Mouse (Mus musculus): ENCODE data around the gene Fastk.
"Not testable (repeated sequence)": the region's sequence is repeated elsewhere in the genome, so short reads cannot be mapped to it uniquely, and the experiment has no call there.

The Fastk gene

DNA sequence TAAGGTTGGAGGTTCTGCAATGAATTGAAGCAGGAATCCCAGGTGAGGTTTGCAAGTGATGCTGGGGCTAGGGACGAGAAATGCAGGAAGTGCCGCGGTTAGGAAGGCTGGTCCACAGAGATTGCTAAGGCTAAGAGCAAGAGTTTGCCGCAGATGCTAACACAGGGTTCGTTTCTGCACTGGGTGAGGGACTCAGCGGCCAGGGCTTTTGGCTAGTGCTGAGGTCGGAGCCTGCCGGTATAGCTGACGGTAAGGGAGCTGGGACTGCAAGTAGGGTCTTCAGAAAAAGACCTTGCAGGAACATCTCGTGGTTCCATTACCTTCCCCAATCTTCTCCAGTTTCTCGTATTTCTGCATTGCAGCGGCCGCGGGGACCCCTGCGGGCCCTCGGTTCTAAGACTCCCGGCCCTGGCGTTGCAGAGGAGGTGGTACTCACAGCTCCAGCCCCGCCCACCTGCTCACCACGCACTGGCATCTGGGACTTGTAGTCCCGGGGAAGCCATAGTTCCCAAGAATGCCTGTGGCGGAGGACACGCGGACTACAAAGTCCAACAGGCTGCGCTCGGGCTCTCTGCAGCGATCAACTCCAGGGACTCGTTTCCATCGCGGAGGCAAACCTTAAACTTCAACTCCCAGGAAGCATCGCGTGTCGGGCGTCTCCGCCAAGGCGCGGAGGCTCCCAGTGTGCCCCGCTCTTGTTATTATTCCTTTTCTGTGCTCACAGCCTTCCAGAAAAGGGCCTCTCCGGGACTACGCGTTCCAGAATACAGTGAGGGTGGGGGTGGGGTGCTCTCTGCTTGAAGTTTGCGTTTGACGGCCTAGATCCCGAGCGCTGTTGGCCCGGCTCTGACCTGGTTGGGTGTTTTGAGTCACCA, 21.7 kb downstream of the Fastk start, which contains the start of the genes Cdk5 and Slc4a2:
Cdk5 (minus strand) TSS at position 402 of the 875 bp plus-strand sequence.
Slc4a2 (plus strand) TSS at position 709 of the 875 bp plus-strand sequence.
- peak; percentile 100 for DNase-seq

DNA sequence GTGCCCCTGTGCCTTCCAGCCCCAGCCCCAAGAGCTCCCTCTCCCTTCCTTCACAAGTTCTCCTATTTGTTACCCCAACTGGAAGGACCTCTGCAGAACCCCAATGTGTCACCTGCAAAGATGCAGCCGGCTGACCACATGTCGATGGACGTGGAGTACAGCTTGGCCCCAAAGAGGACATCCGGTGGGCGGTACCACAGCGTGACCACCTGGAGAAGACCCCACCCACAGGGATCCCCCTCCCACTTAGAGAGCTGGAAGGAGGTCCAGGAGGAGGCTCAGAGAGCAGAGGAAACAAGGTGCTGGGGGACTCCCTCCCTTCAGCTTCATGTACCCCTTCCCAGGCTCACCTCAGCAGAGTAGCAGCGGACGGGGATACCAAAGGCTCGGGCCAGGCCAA, 24.7 kb downstream of the Fastk start:
- no peak for DNase-seq

- no peak for DNase-seq
Observed at GRCm38 (mm10) chr5:24417587-24417986, 27.5 kb downstream of the Fastk start.

- DNase-seq, result peak; percentile 75
Observed at GRCm38 (mm10) chr5:24416222-24416736, 28.8 kb downstream of the Fastk start.

DNA sequence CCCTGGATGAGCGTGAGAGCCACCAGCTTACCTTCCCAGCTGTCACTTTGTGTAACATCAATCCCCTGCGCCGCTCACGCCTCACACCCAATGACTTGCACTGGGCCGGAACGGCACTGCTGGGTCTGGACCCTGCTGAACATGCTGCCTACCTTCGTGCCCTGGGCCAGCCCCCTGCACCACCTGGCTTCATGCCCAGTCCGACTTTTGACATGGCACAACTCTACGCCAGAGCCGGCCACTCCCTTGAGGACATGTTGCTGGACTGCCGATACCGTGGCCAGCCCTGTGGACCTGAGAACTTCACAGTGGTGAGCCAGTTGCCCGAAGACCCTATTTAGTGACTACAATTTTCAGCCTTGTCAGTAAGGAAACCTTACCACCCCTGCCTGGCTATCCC, 31.1 kb downstream of the Fastk start:
- DNase-seq, result no peak

GRCm38 (mm10) chr5:24413042-24413693, 31.9 kb downstream of the Fastk start, which contains the start of gene Asic3:
Gene Asic3, plus strand, starts transcription at chr5:24413392.
- DNase-seq, result peak; percentile 32

DNA sequence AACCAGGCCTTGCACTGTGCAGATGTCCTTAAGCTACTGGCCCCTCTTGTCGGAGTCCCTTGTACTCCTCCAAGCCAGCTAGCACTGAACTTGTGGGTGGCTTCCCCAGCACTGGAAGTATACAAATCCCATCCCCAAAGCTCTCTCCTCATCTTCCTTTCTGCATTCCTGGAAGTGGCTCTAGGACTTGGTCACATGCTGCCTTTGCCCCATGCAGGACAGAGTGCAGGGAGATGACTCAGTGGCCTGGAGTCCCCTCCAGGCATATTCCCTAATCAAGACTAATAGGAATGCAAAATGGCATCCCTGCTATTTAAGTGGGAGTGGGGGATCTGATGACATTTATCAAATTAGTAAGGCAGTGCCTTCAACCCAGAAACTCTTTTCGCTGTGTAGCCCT, 33.0 kb downstream of the Fastk start:
- DNase-seq, result no peak

DNA sequence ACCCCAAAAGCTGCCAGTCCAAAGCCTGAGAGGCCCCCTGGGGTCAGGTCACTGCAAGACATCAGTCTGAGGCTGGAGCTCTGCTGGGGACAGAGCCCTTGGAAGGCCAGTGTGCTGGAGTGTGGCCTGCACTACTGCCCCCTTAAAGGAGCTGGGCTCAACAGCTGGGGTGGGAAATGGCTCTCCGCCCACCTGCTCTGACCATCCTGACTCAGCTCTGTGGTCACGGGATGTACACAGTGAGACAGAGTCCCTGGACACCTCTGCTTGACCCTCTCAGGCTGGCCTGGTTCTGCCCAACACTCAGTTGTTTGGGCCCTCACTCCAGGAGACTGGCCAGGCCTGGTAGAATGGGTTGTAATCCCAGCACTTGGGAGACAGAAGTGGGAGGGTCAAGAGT, 35.6 kb downstream of the Fastk start:
- DNase-seq, result no peak

DNA sequence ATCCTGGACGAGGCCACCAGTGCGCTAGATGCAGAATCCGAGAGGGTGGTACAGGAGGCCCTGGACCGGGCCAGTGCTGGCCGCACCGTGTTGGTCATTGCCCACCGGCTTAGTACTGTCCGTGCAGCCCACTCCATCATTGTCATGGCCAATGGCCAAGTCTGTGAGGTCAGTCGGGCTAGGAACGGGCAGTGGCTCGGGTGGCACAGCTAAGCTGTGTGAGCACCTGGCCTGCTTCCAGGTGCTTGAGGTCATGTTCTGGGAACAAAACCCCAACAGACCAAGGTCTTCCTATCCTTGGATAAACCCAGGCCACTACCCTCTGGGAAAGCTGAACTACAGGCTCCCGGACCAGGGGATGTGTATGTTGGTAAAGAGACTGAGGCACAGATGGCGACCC, 36.4 kb downstream of the Fastk start:
- DNase-seq, result no peak

DNA sequence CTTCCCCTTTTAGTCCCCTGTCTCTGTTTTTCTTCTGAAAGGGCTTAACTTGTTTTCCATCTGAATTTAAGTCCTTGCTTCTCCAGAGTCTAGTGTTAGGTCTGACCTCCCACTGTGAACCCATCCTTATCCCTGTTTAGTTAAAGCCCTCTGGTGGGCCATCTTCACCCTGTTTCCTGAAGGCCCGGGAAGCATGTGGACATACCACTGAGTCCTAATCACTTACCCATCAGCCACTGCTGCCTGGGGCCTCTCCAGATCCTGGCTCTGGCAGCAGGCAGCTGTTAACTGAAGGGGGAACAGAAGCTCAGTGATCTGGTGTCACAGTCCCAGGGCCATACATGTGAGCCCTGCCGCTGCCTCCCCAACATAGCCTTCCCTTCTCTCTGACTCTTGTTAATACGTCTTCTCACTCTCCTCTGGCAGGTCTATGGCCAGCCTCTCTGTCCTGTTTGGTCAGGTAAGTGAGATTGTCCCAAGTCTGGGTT, 39.7 kb downstream of the Fastk start:
- DNase-seq, result no peak

- DNase-seq, result no peak
Observed at GRCm38 (mm10) chr5:24404594-24405360, 40.3 kb downstream of the Fastk start.

GRCm38 (mm10) chr5:24401969-24402368, 43.1 kb downstream of the Fastk start:
- no peak for DNase-seq

- DNase-seq, result no peak
Observed at GRCm38 (mm10) chr5:24400911-24401605, 44.0 kb downstream of the Fastk start.

DNA sequence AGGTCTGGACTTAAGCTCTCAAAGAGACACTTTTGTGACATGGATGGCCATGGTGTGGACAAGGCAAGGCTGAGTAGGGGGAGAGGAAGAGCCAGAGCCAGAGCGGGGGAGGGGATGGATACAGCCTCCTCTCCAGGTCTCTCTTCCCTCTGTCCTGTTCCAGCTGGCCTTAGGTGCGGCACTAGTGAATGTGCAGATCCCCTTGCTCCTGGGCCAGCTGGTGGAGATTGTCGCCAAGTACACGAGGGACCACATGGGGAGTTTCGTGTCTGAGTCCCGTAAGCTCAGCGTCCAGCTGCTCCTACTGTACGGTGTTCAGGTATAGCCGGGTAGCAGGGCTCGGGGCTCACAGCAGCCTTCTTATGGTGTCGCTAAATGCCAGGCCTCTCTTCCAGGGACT, 44.7 kb downstream of the Fastk start:
- DNase-seq, result no peak

GRCm38 (mm10) chr5:24399686-24400085, 45.4 kb downstream of the Fastk start:
- no peak for DNase-seq

GRCm38 (mm10) chr5:24396254-24396653, 48.8 kb downstream of the Fastk start:
- DNase-seq, result not testable (repeated sequence)

DNA sequence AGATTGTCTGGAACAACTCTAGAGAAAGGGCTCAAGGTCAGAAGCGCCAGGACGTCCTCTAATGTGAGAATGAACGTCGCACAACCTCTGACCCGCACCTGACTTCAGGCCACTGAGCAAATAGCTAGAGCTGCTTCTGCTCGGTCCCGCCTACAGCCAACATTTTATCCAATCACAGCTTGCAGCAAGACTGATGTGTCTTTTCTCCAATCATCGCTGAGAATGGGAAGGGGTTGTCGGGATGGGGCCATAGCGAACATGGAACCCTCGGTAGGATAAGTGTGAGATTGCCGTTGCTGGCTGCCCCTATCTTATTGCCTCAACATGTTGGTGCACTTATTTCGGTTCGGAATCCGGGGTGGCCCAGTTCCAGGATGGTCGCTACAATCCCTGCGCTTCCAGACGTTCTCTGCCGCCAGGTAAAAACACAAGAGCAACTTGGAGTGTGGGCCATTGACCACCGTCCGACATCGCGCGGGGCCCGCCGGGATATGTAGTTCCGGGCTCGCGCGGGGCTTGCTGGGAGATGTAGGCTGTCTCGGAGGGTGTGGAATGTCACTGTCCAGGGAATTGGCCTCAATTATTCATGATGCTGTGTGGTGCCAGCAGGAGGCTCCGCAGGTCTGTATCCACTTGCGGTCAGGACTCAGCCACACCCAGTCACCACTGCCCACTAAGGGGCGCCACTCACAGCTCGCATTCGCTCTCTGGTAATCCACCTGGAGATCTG, 50.8 kb downstream of the Fastk start:
- peak; percentile 99 for DNase-seq

DNA sequence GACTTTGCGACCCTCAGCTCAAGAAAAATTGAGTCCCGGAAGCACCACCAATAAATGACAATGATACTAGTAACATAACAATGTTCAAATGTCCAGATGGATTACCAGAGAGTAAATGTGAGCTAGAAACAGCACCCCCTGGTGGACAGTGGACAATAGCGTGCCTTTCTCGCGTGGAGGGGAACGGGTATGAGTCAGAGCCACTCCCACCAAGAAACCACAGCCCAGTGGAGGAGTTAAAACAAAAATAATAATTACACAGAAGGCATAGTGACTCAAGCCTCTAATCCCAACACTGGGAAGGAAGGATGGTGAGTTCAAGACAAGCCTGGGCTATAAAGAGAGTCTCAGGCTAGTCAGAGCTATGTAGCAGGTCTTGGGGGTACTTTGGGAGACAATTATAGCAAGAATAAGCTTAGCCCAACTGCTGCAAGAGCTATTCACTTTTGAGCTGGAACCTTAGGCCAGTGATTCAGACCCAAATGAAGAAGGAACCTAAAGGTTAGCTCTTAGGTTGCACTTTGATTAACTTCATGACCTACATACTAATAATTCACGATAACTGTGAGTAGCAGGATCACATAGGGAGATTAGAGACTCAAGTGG, 51.6 kb downstream of the Fastk start, which contains the start of gene Abcb8:
Abcb8 (plus strand) TSS at position 272 of the 606 bp plus-strand sequence.
- peak; percentile 88 for DNase-seq

DNA sequence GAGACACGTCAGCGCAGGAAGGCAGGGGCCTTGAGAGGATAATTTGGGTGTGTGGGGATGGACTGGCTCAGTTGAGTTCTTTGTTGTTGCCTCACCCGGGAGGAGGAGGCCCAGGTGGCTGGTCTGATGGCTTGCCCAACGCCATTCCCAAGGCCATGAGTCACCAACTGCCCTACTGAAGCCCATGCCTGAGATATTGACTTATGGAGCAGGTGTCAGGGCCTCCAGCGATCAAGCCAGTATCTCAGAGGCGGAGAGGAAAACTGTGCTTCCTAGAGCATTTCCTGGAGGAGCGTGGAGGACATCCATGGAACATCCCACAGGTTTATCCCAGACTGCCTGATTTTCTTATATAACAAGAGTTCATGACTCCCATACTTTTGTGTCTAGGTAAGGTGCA, 52.4 kb downstream of the Fastk start:
- DNase-seq, result no peak

- no peak for DNase-seq
Observed at GRCm38 (mm10) chr5:24391864-24392263, 53.2 kb downstream of the Fastk start, which contains the start of gene Atg9b. Gene Atg9b, minus strand, starts transcription at chr5:24392143.

DNA sequence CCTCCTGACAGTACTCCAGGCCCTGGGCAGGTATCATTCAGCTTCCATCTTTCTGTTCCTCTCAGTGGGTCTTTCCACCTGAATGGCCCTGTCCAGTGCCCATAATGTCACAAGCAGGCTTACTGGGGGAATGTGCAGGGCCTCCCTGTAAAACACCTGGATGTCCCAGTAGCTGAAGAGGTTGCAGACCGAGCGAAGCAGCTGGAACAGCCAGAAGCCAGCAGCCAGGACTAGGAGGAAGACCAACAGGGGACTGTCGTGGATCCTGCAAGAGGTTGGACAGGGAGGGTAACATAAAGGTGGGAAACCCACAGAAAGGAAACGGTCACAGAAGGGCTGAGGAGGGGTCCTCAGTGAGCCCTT, 55.4 kb downstream of the Fastk start:
- no peak for DNase-seq

Measured in kidney, adult 9 months (tissue).